Mouse (Mus musculus): ENCODE measurements around the gene Bscl2.
A peak's percentile ranks its signal among the peaks of the same experiment; 100 is the strongest.
"Not testable (repeated sequence)": the region's sequence is repeated elsewhere in the genome, so short reads cannot be mapped to it uniquely, and the experiment has no call there.

The Bscl2 gene

DNA sequence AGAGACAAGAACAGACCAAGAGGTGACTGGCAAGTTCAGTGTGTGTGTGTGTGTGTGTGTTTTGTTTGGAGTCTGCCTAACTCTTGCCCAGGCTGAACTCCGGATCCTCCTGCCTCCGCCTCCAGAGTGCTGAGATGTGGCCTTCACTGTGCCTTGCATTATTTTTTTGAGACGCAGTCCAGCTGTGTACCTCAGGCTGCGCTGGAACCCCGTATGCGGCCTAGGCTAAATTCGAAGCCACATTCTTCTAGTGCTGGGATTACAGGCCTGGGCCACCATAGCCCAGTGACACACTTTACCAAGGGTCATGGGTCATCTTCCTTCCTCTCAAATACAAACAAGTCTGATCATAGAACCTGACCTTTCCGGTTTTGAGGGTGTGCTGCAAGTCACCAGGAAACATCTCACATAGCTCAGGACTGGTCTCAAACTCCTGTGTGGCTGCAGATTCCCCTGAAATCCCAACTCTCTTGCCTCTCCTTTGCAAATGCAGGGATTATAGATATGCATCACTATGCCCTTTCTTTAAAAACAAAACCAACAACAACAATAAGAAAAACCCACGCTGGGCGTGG, 35.1 kb downstream of the Bscl2 start:
- no peak for DNase-seq

DNA sequence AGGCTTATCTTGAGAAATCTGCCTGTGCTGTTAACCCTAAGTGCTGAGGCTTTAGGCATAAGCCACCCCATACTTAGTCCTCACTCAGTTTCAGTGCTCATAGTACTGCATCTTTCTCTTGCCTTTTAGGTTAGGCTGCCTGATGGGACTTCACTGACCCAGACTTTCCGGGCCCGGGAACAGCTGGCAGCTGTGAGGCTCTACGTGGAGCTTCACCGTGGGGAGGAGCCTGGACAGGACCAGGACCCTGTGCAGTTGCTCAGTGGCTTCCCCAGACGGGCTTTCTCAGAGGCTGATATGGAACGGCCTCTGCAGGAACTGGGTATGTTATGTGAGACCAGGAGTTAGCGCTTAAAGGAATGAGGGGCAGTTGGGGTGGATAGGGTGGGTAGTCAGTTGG, 37.8 kb downstream of the Bscl2 start:
- DNase-seq = no peak

DNA sequence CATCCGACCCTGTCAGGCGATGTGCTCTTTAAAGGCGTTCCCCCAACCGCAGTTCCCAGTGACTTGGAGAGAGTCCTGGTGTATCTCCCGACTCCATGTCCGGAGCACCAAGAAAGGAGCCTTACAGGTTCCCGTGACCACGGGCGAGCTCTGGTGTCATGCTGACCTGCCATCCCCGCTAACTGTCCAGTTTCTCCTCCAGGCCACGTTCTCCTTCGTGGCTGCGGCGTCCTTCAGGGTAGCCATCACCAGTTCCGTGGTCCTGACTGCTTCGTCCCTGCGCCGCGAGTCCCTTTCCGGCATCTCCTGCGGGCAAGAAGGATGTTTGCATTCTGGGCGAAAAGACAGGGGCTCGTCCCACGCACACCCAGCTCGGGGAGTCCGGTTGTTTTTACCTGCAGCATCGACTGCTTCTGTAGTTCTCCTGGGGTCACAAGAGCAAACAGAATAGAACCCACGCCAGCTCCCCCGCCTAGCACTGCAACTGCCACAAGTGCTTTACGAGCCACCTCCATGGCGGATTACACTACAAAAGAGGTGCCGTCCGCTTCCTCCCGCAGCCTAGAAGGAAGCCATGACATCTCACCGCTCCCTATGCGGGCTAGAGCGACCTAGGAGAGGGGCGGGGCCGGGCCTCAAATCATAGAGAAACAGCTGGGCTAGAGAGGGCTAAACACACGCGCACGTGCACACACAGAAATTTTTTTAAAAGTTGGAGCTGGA, 43.2 kb downstream of the Bscl2 start, which contains the start of gene Uqcc3:
Uqcc3 (minus strand) TSS at position 613 of the 723 bp plus-strand sequence.
- DNase-seq = peak; percentile 87 to 89

DNA sequence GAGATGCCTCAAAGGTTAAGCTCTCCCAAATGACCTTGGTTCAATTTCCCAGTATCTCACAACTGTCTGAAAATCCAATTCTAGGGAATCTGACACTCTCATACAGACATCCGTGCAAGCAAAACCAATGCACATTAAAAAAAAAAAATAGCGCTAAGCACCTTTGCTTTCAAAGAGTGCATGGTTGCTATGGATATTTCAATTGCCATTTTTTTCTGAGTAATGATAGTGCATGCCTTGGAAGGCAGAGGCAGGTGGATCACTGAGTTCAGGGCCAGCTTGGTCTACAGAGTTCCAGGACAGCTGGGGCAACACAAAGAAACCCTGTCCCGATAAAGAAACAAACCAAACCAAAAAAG, 43.7 kb downstream of the Bscl2 start:
- no peak for DNase-seq

DNA sequence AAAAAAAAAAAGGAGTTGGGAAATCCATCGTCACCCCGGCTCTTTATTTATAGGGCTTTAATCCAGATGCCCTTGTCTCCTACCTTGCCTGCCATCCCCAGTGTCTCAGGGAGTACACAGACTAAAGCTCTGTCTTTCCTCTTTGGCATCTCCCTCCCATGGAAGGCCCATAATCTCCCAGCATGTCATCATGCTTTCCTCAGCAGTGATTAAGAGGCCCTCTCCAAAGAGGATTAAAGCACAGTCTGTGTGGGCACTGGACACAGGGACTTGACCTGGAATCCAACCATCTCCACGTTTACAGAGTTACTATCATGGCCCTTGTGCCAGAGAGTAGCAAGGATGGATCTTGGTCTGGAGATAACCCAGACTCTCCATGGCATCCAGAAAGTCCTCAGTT, 46.3 kb downstream of the Bscl2 start, which contains the start of the genes Lbhd1 and Gm49403:
Lbhd1 (plus strand) TSS at position 117 of the 400 bp plus-strand sequence.
Gm49403 (plus strand) TSS at position 315 of the 400 bp plus-strand sequence.
- DNase-seq = no peak

DNA sequence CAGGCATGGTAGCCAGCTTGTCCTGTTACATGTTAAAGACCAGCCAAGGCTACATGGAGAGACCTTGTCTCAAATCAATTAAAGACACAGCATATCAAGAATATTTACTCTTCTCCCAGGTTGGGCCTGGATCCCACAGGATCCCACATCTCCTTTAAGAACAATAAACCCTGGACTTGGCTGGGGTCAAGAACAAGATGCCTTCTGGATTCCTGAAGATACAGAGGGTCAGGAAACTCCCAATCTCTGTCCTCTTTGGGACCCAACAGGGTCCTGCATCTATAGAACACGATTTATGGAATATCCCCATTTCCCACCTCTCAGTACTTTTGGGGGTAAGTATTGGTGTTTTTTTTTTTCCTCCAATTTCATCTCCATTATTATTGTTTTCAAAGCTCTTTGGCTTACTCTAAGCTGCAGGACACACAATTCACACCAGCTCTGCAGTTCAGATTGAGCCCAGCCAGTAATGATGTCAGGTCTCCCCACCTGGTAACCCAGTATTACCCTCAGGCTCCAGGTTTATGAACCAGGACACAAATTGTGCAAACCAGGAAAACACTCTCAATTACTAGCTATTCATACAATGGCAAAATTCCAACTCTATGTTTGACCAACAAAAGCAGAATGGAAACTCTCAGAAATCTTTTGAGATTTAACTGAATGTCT, 49.8 kb downstream of the Bscl2 start:
- no peak for DNase-seq

DNA sequence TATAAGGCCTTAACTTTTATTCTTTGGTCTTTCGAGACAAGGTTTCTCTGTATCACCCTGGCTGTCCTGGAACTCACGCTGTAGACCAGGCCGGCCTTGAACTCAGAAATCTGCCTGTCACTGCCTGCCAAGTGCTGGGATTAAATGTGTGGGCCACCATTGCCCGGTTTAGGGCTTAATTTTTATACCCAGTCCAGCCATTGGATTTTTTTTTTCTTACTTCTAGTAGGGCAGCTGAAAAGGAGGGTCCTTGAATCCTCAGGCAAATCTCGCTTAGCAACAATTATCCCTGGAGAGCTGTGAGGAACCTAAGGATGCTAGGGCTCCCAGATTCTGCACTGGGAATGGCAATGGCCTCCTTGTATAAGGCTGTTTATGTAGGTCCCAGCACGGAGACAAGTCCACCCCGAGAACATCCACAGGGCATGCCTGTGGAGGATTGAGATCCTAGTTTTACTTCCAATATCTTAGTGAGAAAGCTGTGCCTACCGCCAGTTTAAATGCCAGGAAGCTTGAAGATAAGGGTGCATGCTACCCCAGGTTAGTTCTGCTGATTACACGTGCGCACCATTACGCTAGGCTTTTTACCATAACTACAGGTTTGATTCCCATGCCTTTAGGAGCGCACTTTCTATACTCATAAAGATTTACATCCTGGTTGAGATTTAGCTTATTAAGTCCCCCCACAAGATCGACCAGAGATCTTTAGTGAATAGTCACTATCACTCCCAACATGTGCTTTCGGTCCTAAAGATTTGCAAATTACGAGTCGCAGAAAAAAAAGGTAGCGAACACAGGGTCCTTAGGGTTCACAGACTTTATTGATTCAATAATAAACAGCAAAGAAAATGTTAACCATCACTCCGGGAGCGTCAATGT, 50.6 kb downstream of the Bscl2 start:
- no peak for DNase-seq

DNA sequence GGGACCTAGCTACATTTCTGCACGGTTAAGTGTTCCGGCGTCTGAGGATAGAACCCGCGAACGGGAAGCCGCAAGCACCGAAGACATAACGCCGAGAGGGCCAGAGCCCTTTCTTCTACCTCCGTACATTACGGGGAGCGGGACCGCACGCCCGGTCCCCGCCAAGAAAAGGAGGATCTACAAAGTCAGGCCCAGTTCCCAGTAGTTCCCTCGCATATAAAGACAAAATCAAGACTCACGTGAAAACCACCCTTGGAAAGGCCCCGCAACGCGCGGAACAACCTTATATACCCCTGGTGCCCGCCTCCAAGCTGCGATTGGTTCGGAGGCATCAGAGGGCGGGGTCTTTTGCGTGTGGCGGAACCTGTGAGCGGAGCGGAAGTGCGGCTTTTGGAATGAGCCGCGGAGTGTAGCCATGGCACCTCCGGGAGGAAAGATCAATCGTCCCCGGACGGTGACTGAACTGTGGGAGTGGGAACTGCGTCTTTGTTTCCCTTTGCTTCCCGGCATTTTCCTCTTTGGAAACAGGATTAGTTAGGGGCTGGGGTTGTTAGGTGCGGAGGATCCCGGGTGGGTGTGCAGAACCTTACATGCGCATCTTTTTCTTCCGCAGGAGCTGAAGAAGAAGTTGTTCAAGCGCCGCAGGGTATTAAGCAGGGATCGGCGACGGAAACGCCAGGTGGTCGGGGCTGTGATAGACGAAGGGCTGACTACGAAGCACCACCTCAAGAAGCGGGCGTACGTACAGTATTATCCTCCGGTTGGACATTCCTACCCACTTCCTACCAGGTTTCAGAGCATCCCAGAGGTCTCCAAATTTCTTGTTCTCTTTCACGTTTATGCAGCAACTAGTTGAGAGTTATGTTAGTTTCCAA, 51.5 kb downstream of the Bscl2 start, which contains the start of the genes 1810009A15Rik and Gm49416:
1810009A15Rik (plus strand) TSS at position 343 of the 875 bp plus-strand sequence.
Gm49416 (plus strand) TSS at position 416 of the 875 bp plus-strand sequence.
- DNase-seq = peak; percentile 93

DNA sequence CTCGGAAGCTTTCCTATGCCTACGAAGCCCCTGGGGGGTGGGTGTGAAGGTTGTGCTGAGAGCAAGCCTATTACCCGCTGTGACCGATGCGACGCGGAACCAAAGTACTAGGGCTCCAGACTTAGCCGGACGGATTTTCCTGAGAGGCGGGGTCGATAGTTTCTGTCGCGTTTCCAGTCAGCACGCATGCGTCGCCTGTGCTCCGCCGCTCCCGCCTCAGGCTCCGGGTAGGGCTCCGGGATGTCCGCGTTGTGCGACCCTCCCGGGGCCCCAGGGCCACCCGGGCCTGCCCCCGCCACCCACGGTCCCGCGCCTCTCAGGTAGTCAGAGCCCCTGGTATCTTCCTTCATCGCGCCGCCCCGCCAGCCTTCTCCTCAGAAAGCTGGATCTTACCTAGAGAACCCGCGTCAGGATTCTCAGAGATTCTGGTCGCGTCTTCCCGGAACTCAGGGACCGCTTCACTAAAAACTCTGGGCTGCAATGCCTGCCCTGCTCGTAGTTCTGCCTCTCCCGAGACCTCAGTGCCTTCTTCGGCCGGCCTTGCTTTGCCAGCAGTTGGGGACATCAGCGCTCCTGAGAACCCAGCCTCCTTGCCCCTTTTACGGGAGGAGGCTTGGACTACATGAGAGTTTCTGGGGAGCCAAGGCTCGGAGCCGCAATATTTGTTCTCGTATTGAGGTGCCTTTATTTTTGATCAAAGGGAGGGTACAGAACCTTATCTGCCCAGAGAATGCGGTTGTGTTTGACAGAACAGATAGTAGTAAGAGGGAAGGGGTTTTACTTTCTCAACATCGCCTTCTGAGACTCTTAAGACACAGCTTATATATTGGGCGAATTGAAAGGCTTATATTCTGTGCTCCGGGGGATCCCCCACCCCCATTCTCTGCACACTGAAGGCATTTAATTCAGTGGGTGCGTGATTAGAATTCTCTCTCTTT, 55.8 kb downstream of the Bscl2 start, which contains the start of gene Ints5:
Ints5 (plus strand) TSS at position 177 of the 938 bp plus-strand sequence.
- peak; percentile 86 to 90 for DNase-seq

DNA sequence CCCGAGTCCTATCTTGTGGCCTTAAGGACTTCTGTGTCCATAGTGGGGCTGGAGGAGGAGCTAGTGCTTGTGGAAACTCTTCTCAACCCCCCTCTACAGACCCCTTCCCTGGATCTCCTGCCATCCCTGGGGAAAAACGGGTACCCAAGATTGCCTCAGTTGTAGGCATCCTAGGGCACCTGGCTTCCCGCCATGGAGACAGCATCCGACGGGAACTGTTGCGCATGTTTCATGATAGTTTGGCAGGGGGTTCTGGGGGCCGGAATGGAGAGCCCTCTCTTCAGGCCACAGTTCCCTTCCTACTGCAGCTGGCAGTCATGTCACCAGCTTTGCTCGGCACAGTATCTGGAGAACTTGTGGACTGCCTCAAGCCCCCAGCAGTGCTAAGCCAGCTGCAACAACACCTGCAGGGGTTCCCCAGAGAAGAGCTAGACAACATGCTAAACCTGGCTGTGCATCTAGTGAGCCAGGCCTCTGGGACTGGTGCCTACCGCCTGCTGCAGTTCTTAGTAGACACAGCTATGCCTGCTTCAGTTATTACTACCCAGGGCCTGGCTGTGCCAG, 58.2 kb downstream of the Bscl2 start:
- DNase-seq = no peak

DNA sequence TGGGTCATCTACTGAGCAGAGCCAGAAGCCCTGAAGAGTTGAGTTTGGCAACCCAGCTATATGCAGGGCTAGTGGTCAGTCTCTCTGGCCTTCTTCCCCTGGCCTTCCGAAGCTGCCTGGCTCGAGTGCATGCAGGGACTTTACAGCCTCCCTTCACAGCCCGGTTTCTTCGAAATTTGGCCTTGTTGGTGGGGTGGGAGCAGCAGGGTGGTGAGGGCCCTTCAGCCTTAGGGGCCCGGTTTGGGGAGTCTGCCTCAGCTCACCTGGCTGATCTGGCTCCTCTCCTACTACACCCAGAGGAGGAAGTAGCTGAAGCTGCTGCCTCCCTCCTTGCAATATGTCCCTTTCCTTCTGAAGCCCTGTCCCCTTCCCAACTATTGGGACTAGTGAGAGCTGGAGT, 59.0 kb downstream of the Bscl2 start:
- not testable (repeated sequence) for DNase-seq

DNA sequence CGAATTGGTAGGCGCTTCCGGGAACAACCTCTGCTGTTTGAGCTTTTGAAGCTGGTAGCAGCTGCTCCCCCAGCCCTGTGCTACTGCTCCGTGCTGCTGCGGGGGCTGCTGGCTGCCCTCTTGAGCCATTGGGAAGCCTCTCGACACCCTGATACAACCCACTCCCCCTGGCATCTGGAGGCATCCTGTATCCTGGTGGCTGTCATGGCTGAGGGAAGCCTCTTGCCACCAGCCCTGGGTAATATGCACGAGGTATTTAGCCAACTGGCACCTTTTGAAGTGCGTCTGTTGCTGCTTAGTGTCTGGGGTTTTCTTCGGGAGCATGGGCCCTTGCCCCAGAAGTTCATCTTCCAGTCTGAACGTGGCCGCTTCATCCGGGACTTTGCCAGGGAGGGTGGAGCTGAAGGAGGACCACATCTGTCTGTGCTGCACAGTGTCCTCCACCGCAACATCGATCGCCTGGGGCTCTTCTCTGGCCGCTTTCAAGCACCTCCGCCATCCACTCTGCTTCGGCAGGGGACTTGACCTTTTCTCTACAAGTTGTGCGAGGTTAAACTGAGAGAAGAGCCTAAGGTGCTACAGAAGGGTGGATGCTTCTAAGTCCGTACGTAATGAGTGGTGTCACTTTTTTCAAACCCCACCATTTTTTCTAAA, 60.1 kb downstream of the Bscl2 start:
- DNase-seq = peak; percentile 34 to 36

DNA sequence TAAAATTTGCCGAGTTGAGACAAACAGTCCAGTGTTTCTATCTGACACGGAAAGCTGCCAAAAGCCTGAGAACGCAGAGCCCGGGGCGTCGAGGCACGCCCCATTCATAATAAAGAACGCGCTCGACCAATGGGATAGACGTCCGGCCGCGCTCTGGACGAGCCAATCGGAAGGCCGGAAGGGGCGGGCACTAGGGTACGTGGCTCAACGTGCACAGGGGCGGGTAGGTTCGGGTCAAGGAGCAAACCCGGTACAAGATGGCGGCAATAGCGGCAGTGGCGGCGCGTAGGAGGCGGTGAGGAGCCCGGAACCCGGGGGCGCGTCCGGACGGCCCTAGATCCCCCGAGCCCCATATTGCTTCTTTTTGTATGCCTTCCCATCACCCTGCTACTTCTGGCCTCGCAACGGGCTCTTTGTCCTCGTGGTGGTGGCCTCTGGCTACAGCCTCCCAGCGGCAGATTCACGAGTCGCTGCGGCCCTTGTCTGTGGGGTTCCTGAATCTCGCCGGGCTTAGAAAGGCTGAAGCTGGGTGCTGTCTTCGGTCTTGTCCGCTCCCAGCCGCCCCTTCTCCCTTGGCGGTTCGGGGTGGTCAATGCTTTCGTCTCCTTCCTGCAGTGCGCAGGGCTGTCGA, 60.7 kb downstream of the Bscl2 start, which contains the start of gene Ganab:
Ganab (plus strand) TSS at position 207 of the 631 bp plus-strand sequence.
- peak; percentile 93 to 95 for DNase-seq

Data from cerebellum, postnatal 36 days (tissue).